Mouse (Mus musculus) heart, adult 9 months (tissue): ENCODE data around the gene Usp15.
"Not testable (repeated sequence)": the region's sequence is repeated elsewhere in the genome, so short reads cannot be mapped to it uniquely, and the experiment has no call there.

Experiments used
- DNase-seq, 2 experiments: peaks; one replicate each; pipeline ENCODE4 v3.0.0; 2022; ENCODE audit warnings: low spot score in 2 of 2

The Usp15 gene

DNA sequence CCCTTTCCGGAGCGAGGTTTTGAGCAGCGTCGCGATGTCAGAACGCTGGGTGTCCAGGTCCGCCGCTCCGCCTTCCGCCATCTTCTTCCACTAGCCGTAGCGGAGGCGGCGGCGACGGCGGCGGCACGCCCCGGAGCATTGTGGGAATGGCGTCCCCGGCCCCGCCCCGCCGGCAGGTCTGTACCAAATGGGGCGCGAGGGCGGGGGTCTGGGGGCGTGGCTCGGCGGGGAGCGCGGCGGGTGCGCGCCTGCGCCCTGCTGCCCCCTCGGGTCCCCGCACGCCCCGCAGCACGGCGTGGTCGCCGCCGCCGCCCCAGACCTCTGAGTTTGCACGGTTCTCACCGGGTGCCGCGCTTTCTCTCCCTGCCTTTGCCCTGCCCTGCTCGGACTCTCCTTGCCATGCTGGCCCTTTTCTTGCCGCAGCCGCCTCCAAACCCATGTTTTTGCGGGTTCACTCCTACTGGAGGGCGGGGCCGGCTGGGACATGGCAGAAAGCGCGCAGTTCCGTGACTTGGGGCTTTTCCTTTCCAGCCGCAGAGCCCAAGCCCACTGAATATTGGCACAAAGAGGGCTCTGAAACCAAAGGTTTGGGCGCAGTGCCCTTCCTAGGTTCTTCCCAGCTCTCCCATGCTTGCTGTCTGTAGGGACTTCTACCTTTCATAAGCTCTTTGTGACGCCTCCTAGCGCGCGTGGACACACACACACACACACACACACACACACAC is at the start of gene Usp15:
Gene Usp15 (minus strand): TSS at position 161 of the 725 bp plus-strand sequence.
- peak; percentile 90 to 93 for DNase-seq

DNA sequence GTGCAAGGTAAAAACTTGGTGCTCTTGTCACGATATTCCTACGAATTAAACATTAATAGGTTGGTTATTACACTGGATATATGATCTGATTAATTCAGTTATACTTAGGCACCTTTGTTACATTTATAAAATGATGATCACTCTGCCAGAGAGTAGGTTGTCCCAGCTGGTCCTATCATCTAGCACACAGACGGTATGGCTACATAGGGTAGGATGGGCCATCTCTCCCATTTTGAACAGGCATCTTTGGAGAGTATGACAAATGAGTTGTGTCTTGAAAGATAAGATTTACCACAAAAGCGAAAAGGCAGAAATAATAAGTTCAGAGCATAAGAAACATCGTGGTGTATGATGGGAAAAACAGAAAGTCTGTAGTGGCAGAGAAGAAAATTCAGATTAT is 32.6 kb upstream of the Usp15 start:
- DNase-seq = no peak

DNA sequence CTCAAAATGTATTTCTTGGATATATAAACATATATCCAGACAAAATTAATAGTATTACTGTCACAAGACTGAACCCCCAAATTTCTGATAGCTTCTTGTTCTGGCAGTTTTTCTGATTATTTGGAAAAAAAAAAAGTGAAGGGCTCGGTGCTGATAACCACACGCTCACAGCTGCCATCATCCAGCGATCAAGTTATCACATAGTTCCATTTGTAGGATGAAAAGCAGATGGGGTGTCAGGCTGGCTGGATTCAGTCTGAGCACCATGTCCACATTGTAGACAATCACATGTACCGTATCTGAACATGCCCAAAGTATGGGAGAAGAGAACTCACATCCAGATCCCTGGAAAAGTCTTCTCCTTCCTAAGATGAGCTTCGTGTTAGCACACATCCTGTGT is 26.0 kb upstream of the Usp15 start:
- DNase-seq = no peak

DNA sequence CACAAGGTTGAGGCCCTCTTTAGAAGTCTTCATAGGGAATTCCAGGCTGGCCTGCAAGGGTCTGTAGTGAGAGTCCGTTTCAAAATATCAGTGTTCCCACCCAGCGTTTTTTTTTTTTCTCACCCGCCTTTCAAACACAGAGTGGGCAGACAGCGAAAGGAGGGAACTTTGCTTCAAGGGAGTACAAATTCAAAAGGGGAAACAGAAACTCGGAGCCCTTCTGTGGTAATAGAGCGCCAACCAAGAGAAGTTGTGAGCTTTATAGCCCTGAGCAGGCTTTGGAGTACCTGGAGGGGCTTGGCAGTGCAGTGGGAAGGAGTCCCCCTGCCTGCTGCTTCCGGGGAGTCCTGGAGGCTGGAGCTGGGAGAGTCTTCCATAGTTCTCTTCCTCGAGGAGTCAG is 12.7 kb upstream of the Usp15 start:
- no peak for DNase-seq

DNA sequence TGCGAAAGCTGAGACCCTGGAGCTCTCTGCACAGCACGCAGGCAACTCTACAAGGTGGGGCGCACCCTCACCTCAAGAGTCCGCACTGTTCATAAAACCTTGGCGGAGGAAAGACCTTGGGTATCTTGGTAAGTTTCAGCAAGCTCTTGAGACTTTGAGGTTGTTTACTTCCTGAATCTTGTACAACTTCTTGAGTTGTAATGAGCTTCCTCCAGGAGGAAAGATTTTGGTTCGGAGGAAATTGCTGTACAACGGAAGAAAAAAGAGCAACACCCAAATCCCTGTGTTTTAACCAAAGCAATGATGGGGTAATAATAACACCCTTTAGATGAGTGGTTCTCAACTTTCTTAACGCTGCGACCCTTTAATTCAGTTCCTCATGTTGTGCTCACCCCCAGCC is 11.5 kb upstream of the Usp15 start:
- DNase-seq = no peak

DNA sequence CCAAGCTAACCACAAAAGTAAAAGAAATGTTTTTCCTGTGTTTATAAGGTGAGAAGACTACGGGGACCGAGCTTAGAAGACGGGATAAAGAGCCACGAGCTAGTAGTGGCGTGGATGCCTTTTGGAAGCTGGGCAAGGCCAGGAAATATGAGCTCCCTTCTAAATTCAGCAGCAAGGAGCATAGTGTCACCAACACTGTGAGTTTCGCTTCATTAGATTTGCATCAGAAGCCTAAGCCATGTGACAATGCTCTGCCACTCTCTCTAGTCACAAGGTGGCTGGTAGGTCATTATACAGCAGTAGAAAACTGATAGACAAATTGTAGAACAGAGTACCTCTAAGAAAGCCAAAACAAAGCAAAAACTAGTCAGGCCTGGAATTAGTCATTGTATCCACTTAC is 9.3 kb upstream of the Usp15 start:
- no peak for DNase-seq

DNA sequence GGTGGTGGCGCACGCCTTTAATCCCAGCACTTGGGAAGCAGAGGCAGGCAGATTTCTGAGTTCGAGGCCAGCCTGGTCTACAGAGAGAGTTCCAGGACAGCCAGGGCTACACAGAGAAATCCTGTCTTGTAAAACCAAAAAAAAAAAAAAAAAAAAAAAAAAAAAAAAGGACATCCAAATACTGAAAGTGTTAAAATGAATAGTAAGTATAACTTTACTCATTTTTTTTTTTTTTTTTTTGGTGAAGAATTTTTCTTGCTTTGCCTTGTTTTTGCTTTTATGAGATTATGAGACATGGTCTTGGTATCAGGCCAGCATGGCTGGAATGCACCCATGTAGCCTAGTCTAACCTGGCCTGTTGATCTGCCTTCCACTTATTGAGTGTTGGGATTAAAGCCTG is 8.6 kb upstream of the Usp15 start:
- not testable (repeated sequence) for DNase-seq

DNA sequence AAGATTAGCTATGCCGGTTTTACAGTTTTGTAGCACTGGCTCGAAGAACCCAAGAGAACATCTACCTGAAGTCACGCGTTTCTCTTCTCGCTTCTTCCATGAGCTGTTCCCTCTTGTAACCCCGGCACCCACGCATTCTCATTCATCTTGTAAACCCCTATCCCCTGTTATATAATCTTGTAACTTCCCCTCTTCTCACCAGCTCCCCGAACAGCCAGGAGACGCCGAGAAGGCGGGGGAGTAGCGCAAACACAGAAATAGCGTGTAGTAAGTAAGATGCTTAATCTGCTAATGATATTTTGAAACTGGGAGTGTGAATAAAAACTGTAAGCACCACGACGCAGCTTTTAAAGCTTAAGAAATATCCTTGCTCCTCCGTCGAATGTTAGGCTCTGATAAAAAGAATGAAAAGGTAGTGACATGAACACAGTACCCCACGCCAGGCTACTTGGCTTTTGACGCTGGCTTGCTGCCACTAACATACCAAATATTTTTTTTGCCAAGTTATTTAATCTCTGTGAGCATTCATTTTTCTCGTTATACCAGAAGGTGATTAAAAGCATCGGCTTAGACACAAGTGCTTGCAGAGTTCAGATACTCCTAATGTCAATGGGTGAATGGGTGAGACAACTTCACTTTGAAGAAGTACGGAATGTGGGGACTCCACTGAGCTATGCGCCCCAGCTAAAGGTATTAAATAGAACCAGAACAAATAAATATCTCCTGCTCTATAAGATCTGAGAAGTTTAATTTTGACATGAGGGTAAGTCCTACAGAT is 5.4 kb upstream of the Usp15 start:
- no peak for DNase-seq

DNA sequence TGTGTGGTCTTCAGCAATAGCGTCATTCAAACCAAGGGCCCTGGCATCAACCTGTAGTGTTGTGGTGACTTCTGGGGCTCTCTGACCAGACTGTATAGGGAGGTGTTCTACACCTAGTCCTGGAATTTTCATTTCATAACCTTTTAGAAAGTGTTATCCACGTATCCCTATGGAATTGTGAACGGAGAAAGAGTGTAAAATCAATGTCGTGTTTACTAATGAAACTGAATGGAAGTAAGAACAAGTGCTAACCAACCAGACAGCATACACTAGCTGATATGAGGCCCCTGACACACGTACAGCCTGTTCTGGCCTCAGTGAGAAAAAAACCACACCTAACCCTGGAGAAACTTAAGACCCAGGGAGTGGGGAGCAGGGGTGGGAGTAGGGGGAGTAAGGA is 4.6 kb upstream of the Usp15 start:
- no peak for DNase-seq

DNA sequence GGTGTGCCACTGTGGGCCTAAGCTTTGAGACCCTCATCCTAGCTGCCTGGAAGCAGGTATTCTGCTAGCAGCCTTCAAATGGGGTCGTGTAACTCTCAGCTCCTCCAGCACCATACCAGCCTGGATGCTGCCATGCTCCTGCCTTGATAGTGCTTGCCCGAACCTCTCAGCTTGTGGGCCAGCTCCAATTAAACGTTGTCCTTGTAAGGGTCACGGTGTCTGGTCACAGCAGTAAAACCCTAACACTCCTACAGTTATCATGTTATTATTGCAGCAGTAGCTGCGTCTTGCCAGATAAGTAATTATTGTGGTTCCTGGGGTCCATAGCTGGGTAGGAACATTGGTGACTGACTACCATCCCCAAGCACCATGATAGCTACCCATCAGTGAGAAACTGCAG is 4.2 kb upstream of the Usp15 start:
- DNase-seq = no peak

DNA sequence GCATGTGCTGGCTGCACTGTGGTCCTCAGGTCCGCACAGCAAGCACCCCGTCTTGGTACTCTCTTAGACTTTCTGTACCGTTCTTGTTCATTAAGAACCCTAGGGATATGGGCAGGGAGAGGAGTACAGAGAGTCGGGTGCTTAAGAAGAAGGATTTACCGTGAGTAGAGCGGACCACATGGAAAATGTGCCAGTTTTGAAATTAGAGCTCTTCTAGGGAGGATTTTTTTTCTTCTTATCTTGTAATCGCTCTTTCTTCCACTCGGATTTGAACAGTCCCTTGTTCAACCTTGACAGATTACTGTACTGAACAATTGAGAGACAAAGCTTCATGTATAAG is 3.5 kb upstream of the Usp15 start:
- no peak for DNase-seq

DNA sequence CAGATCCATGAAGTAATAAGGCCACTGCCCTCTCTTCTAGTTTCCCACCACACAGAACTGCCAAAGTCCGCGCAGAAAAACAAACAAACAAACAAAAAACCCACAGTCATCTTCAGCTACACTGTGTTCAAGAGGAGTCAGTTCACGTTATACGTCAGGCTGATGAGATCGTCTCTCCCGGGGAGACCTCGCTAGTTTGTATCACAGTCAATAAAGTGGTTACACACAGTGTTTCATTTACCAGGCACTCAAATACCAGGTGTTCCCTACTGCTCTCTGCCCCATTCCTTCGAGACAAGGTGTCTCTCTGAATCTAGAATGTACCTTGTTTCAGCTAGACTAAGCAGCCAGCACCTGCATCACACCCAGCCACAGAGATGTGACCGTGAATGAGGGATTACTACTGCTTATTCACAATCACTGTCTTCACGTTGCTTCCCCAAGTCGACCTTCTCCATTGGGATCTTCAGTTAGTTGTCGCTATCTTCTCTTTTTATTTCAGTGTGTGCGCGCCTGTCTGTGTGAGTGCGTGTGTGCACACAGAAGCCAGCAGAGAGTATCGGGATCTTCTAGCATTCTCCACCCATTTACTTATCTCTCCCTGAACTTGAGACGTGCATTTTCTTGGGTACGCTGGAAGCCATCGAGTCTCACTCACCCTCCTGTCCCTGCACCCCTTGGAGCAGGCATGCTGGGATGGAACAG is 3.0 kb upstream of the Usp15 start:
- no peak for DNase-seq

DNA sequence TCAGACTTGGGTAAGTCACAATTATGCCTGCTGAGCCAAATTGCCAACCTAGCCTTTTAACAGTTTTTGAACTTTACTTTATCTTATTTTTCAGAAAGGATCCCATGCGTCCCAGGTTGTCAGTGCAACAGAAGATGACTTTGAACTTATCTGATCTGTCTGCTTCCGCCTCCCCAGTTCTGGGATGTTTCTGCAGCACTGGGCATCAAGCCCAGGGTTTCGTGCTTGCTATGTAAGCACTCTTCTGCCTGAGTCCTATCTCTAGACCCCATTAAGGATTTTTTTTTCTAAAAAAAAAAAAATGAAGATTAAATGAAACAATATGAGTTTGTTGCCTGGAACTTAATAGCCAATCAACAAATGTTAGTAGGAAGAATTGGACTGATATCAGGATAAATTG is 2.3 kb upstream of the Usp15 start:
- DNase-seq = no peak

DNA sequence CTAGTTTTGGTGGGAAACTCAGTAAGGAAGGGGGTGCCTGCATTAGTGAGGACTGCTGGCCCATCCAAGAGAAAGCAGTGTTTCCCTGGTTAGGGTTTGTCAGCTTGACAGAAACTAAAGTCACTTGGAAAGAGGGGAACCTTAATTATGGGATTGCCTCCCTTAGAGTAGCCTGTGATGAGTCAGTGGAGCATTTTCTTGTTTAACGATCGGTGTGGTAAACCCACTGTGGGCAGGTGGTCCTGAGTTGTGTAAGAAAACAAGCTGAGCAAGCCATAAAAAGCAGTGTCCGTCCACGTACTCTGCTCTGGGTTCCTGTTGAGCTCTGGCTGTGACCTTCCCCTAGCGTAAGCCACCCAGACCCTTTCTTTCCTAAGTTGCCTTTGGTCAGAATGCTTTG is 1.4 kb upstream of the Usp15 start:
- DNase-seq = no peak

DNA sequence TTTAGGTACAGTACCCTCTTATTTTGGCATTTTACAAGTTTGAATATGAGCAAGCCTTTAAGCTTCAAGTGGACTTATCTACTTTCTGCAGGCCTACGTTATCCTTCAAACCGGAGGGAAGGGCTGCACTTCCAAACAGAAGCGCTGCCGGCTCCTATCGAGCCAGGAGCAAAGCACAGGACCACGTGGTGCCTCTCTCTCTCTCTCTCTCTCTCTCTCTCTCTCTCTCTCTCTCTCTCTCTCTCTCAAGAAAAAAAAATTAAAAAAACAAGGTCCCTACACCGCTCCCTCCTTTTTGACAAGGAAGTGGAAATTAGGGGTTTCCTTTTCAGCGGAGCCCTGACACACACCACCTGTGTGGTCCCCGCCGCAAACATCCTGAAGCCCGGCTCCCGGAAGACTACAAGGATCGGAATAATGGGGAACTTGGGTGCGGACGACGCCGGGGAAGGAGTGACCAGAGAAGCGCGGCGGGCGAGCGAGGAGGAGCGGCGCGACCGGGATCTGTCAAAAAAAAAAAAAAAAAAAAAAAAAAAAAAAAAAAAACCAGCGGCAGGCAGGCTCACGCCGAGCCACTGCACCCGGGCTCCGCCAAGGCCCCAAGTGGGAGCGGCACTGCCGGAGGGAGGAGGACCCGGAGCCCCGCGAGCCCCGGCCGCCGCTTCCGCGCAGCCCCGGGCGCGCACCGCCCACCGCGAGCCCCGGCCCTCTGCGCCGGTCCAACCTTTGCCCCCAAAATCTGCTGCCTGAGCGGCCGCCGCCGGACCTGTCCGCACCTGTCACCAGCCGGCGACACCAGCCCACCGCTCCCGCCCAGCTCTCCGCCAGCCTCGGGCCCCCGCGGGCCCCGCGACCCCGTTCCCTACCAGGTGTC is 597 bp downstream of the Usp15 start:
- DNase-seq = peak in 1 of 2 experiments; percentile 37

DNA sequence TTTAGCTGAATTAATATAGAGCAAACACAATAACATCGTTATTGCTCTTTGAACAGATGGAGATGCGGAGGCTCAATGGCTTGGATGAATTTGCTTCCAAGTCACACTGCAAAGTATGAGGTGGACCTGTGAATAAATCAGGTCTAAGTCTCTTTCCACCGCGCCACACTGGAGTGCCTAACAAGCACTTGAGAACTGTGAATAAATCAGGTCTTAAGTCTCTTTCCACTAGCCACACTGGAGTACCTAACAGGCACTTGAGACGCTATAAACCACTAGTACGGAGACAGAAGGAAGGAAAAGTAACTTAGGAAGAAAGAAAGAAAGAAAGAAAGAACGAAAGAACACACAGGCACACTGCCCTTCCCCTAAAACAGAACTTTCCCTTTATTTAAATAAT is 1.3 kb downstream of the Usp15 start:
- no peak for DNase-seq

DNA sequence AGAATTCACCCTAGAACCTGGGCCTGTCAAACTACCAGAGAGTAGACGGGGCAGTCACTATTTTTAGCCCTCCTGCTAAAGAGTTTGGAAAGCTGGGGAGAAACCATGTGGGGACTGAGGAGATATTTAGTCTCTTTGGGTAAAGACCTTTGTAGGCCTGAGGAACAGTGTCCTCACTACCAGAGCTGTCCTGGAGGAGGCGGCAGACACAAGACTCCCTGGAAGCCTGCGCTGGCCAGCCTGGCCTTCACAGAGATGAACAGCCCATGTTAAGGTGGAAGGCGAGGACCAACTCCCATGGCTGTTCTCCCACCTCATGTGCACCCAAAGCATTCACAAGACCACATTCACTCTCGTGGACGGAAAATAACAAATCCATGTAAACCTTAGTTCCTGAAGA is 5.8 kb downstream of the Usp15 start:
- no peak for DNase-seq

DNA sequence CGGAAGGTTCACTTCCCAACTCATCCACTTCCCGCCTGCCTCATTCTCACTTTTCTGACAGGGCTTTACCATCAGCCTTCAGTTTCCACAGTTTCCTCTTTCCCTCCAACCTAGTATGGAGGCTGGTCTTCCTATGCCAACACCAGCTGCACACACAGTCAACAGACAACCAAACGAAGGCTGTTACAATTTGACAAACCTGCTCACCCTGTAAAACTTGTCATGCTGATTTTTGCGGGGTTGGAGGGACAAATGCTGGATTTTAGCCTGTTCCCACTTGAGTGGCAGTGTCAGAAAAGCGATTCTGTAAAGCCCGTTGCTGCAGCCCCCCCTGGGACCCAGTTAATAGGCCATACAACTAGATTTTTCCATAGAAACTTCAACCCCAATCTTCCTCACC is 9.5 kb downstream of the Usp15 start:
- DNase-seq = no peak

DNA sequence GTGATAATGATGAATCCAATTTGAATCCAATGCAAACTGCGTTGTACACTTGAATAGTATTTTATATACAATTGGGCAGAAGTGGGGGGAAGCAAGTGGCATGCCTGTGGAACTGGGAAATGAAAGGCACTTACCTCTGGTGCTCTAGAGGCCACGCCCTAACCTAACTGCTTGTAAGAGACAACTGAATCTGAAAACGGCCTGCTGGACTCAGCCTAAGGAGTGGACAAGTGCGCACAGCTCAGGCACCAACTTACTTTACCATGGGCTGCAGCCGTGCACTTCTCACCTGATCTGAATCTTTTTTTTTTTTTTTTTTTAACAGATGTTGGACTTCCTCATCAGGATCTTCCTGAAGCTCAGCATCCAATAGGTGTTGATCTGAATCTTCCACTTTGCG is 10.9 kb downstream of the Usp15 start:
- DNase-seq = no peak

DNA sequence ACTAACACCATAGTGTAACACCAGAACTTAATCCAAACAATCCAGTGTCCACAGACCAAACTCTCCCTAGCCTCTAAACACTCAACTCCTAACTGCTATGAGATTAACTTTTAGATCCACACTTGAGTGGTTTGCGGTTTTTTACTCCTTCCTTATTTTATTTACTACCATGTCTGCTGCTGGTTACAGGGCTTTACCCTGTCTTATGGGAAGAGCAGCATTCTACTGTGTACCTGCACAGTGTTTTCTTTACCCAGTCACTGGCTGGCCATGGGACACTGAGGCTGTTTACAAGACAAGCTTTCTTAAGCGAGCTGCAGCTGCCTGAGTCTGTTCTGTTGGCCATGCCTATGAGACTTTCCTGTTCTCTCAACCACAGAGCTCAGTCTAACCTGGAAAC is 13.1 kb downstream of the Usp15 start:
- DNase-seq = no peak

DNA sequence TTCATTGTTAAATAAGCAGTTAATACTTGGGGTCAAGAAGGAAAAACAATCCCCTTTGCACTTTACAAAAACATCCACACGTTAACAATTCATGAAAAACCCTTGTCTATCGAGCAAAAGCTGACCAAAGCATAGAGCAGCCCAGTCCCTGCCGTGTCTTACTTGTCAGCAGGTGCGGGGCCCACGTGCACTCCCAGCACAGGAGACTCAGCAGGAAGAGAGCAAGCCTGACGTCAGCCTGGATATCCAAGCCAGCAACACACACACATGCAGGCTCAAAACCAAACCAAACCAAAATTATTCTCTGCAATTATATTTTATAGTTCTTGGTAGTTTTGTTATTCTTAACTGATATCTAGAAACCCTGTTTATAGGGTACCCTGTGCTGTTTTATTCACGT is 13.6 kb downstream of the Usp15 start:
- DNase-seq = no peak

DNA sequence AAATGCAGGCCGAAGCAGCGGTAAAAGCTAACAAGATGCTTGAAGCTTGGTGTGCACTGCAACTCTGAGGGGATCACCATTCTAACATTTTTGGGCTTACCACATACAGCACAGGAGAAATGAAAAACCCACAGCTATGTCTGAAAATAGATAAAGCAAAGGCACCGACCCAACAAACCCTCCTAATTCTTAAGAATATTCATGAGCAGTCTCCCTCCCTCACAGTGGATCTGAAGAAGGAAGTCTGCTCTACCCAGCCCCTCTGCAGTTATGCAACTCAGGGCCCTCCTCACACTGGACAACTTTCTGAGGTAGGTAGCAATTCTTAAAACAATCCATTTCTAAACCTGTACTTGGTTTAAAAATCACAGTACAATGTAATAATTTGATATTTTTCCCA is 14.4 kb downstream of the Usp15 start:
- no peak for DNase-seq
